Mouse (Mus musculus) lung, adult 2 months (tissue): ENCODE data around the gene Stmnd1.

ENCODE experiments used
- CTCF ChIP-seq: fragments of 200-500 bp; IDR thresholded peaks from 2 replicates; pipeline ENCODE4 v1.5.1; 2011; ENCODE audit warnings: mild to moderate bottlenecking, low read length, control low read depth; ENCODE audit not compliant: insufficient read depth
- POLR2A ChIP-seq: fragments of 200-500 bp; IDR thresholded peaks from 2 replicates; pipeline ENCODE4 v1.6.1; 2011; ENCODE audit warnings: low read depth, mild to moderate bottlenecking, control low read depth, low read length, borderline replicate concordance; ENCODE audit errors: extremely low read depth

GRCm38 (mm10) chr13:46273453-46274110, at the start of gene Stmnd1:
- TF ChIP-seq POLR2A, result no peak
- no peak for TF ChIP-seq CTCF
